31 mouse cellular contexts compared by ENCODE assay signal in genomic region chr10:108339872-108340271, GRCm38 (mm10).
"Had no signal": no experiment of that assay in that cellular context is flagged by ENCODE, and none has a peak within 500 bp of the region (broad histone marks: within the 10 kb centered on the region; RNA-seq: fewer than 3 reads in every experiment).

No protein-coding gene starts in this region.

- ATAC-seq: hindbrain, embryonic 16.5 days; hindbrain, postnatal 0 days; inflammation-experienced regulatory T-cells, adult 6 months; intestine, embryonic 15.5 days; intestine, embryonic 16.5 days had no signal

- H3K27me3 ChIP-seq: heart, embryonic 12.5 days; heart, embryonic 13.5 days; heart, embryonic 15.5 days; hindbrain, embryonic 12.5 days; hindbrain, embryonic 13.5 days; hindbrain, embryonic 15.5 days; intestine, embryonic 15.5 days; kidney, embryonic 15.5 days had no signal

- H3K36me3 ChIP-seq: heart, embryonic 15.5 days; hindbrain, embryonic 12.5 days; hindbrain, embryonic 13.5 days; hindbrain, embryonic 15.5 days; intestine, embryonic 15.5 days had no signal

- H3K4me3 ChIP-seq: heart, embryonic 12.5 days; heart, embryonic 13.5 days; heart, embryonic 15.5 days; hindbrain, embryonic 10.5 days; hindbrain, embryonic 12.5 days; hindbrain, embryonic 13.5 days; hindbrain, embryonic 15.5 days; intestine, embryonic 15.5 days; kidney, embryonic 15.5 days; layer of hippocampus, adult 2 months; left cerebral cortex, adult 2 months had no signal

- H3K27ac ChIP-seq: heart, embryonic 13.5 days; heart, embryonic 15.5 days; hindbrain, embryonic 12.5 days; hindbrain, embryonic 13.5 days; hindbrain, embryonic 14.5 days; hindbrain, embryonic 15.5 days; hindbrain, postnatal 0 days; intestine, embryonic 15.5 days; kidney, embryonic 15.5 days; kidney, postnatal 0 days; layer of hippocampus, adult 2 months; left cerebral cortex, adult 2 months had no signal

- DNase-seq: heart, postnatal 10 days; heart, postnatal 14 days; heart, postnatal 36 days; heart, postnatal 4 days; kidney, adult 11 months; kidney, adult 8-10 months; kidney, postnatal 10 days; kidney, postnatal 14 days; kidney, postnatal 25 days; kidney, postnatal 36 days; kidney, postnatal 4 days; layer of hippocampus, adult 9-11 months; layer of hippocampus, postnatal 36 days had no signal

- H3K4me2 ChIP-seq: heart, embryonic 11.5 days; heart, embryonic 12.5 days; heart, embryonic 13.5 days; heart, embryonic 15.5 days; hindbrain, embryonic 12.5 days; hindbrain, embryonic 13.5 days; hindbrain, embryonic 14.5 days; hindbrain, embryonic 15.5 days; intestine, embryonic 15.5 days; kidney, embryonic 15.5 days had no signal

- H3K9ac ChIP-seq: heart, embryonic 12.5 days; heart, embryonic 13.5 days; heart, embryonic 15.5 days; hindbrain, embryonic 12.5 days; hindbrain, embryonic 13.5 days; hindbrain, embryonic 14.5 days; hindbrain, embryonic 15.5 days; intestine, embryonic 15.5 days; kidney, embryonic 15.5 days had no signal

- H3K4me1 ChIP-seq: heart, embryonic 12.5 days; hindbrain, embryonic 12.5 days; hindbrain, embryonic 15.5 days had no signal

- H3K9me3 ChIP-seq: heart, embryonic 12.5 days; heart, embryonic 13.5 days; heart, embryonic 15.5 days; hindbrain, embryonic 10.5 days; hindbrain, embryonic 12.5 days; hindbrain, embryonic 13.5 days; hindbrain, embryonic 15.5 days; intestine, embryonic 15.5 days; kidney, embryonic 15.5 days had no signal
